Mouse (Mus musculus): ENCODE results near the gene Depdc5. TPM values are rescaled to one million over a fixed set of nuclear protein-coding genes. Genes with fewer than 3 reads are reported as not detected.

Gene Depdc5
- polyA plus RNA-seq, 1 experiment from 2014 or later: 24.1 TPM

GRCm38 (mm10) chr5:33009818-33010812 is 146.6 kb downstream of the Depdc5 start:
- ChIA-PET CTCF (interaction anchor here (1.2 to 5.6 kb wide), 2 partner anchors 11 to 16 kb away, joined by 3 to 26 read pairs; no protein-coding TSS in a partner anchor), POLR2A (interaction anchor here (0.6 kb wide), 1 partner anchor 11 kb away, joined by 7 read pairs; no protein-coding TSS in a partner anchor)
- in situ Hi-C loops (cut with MboI; ENCODE audit: low pct_unique_long_range_greater_than_20kb): no loop called here
- ATAC-seq (peak; percentile 12), DNase-seq (ENCODE audit: low read depth, low spot score) (no peak)
- no peak for TF ChIP-seq CTCF (IDR thresholded peaks at IDR 0.05)
- H3K27me3 ChIP-seq: no peaks in the 10 kb centered on the region

GRCm38 (mm10) chr5:33011132-33012106 is 147.9 kb downstream of the Depdc5 start:
- DNase-seq (ENCODE audit: low read depth, low spot score) (no peak), ATAC-seq (no peak)
- in situ Hi-C loops (cut with MboI; ENCODE audit: low pct_unique_long_range_greater_than_20kb): no loop called here
- TF ChIP-seq CTCF (IDR thresholded peaks at IDR 0.05): no peak
- H3K27me3 ChIP-seq: no peaks in the 10 kb centered on the region
- POLR2A ChIA-PET: no interaction called here
- CTCF ChIA-PET: interaction anchor here (5.6 kb wide), 1 partner anchor 10 kb away, joined by 26 read pairs; no protein-coding TSS in a partner anchor

GRCm38 (mm10) chr5:33014096-33014495 is 150.6 kb downstream of the Depdc5 start:
- DNase-seq (ENCODE audit: low read depth, low spot score) (no peak), ATAC-seq (no peak)
- CTCF ChIA-PET: no interaction called here
- POLR2A ChIA-PET: no interaction called here
- in situ Hi-C loops (cut with MboI; ENCODE audit: low pct_unique_long_range_greater_than_20kb): no loop called here
- no peak for TF ChIP-seq CTCF (IDR thresholded peaks at IDR 0.05)
- no peaks in the 10 kb centered on the region for H3K27me3 ChIP-seq

- POLR2A ChIA-PET: no interaction called here
- H3K27me3 ChIP-seq: no peaks in the 10 kb centered on the region
- no peak for DNase-seq (ENCODE audit: low read depth, low spot score)
- no peak for ATAC-seq
- in situ Hi-C loops (cut with MboI; ENCODE audit: low pct_unique_long_range_greater_than_20kb): no loop called here
- no peak for TF ChIP-seq CTCF (IDR thresholded peaks at IDR 0.05)
- CTCF ChIA-PET: no interaction called here
Measured at GRCm38 (mm10) chr5:33015579-33015978, 152.1 kb downstream of the Depdc5 start.

- DNase-seq (ENCODE audit: low read depth, low spot score) (no peak), ATAC-seq (peak; percentile 6)
- no peaks in the 10 kb centered on the region for H3K27me3 ChIP-seq
- POLR2A ChIA-PET: interaction anchor here (0.8 kb wide), 1 partner anchor 24 kb away, joined by 3 read pairs; no protein-coding TSS in a partner anchor
- in situ Hi-C loops (cut with MboI; ENCODE audit: low pct_unique_long_range_greater_than_20kb): no loop called here
- CTCF ChIA-PET: interaction anchor here (0.9 kb wide), 1 partner anchor 78 kb away, joined by 3 read pairs; no protein-coding TSS in a partner anchor
- no peak for TF ChIP-seq CTCF (IDR thresholded peaks at IDR 0.05)
Measured at GRCm38 (mm10) chr5:33018189-33018560, 154.7 kb downstream of the Depdc5 start.

- in situ Hi-C loops (cut with MboI; ENCODE audit: low pct_unique_long_range_greater_than_20kb): no loop called here
- CTCF ChIA-PET: interaction anchor here (0.9 to 4.8 kb wide), 5 partner anchors 9 to 89 kb away, joined by 3 to 26 read pairs (median 20); no protein-coding TSS in a partner anchor
- POLR2A ChIA-PET: interaction anchor here (0.8 to 1.0 kb wide), 2 partner anchors 25 to 43 kb away, joined by 3 read pairs; no protein-coding TSS in a partner anchor
- DNase-seq (ENCODE audit: low read depth, low spot score) (peak; percentile 80), ATAC-seq (peak; percentile 82)
- no peak for TF ChIP-seq CTCF (IDR thresholded peaks at IDR 0.05)
- no peaks in the 10 kb centered on the region for H3K27me3 ChIP-seq
Measured at GRCm38 (mm10) chr5:33018561-33019425, 155.3 kb downstream of the Depdc5 start, which contains the start of gene Ywhah. Gene Ywhah, plus strand, starts transcription at chr5:33018816.

- no peak for ATAC-seq
- in situ Hi-C loops (cut with MboI; ENCODE audit: low pct_unique_long_range_greater_than_20kb): no loop called here
- H3K27me3 ChIP-seq: no peaks in the 10 kb centered on the region
Measured at GRCm38 (mm10) chr5:33019426-33019821, 155.9 kb downstream of the Depdc5 start.

GRCm38 (mm10) chr5:33021622-33022021 is 158.1 kb downstream of the Depdc5 start:
- no peak for DNase-seq (ENCODE audit: low read depth, low spot score)
- ATAC-seq: no peak
- TF ChIP-seq CTCF (IDR thresholded peaks at IDR 0.05): peak; percentile 93
- CTCF ChIA-PET: interaction anchor here (0.7 to 4.8 kb wide), 16 partner anchors 11 to 274 kb away, joined by 3 to 26 read pairs (median 4); no protein-coding TSS in a partner anchor
- POLR2A ChIA-PET: interaction anchor here (0.7 to 0.9 kb wide), 2 partner anchors 11 to 190 kb away, joined by 3 to 7 read pairs; no protein-coding TSS in a partner anchor
- H3K27me3 ChIP-seq: no peaks in the 10 kb centered on the region
- in situ Hi-C loops (cut with MboI; ENCODE audit: low pct_unique_long_range_greater_than_20kb): no loop called here

More at GRCm38 (mm10) chr5:33019426-33019821, 155.9 kb downstream of the Depdc5 start:
- no peak for TF ChIP-seq CTCF (IDR thresholded peaks at IDR 0.05)
- no peak for DNase-seq (ENCODE audit: low read depth, low spot score)
- ChIA-PET POLR2A (interaction anchor here (0.8 to 1.0 kb wide), 2 partner anchors 44 to 103 kb away, joined by 3 read pairs; no protein-coding TSS in a partner anchor), CTCF (interaction anchor here (0.7 to 4.8 kb wide), 5 partner anchors 9 to 89 kb away, joined by 3 to 26 read pairs (median 20); no protein-coding TSS in a partner anchor)

- ATAC-seq (no peak), DNase-seq (ENCODE audit: low read depth, low spot score) (no peak)
- no peaks in the 10 kb centered on the region for H3K27me3 ChIP-seq
- ChIA-PET POLR2A (no interaction called here), CTCF (interaction anchor here (0.5 to 4.8 kb wide), 10 partner anchors 10 to 115 kb away, joined by 3 to 26 read pairs (median 4); no protein-coding TSS in a partner anchor)
- TF ChIP-seq CTCF (IDR thresholded peaks at IDR 0.05): no peak
- in situ Hi-C loops (cut with MboI; ENCODE audit: low pct_unique_long_range_greater_than_20kb): no loop called here
Measured at GRCm38 (mm10) chr5:33023337-33023736, 159.8 kb downstream of the Depdc5 start.
